Mouse (Mus musculus) embryonic fibroblast, embryonic 13.5 days (primary cell): ENCODE data around the gene Sphk1.

Experiments used
- CTCF ChIP-seq: IDR thresholded peaks from 2 replicates; pipeline ENCODE4 v1.5.1; 2011; ENCODE audit warnings: mild to moderate bottlenecking, control low read depth, low read length, moderate library complexity, borderline replicate concordance; ENCODE audit not compliant: insufficient read depth
- POLR2A ChIP-seq: IDR thresholded peaks from 2 replicates; pipeline ENCODE4 v1.6.1; 2011; ENCODE audit warnings: low read depth, mild to moderate bottlenecking, control low read depth, low read length, moderate library complexity

- TF ChIP-seq CTCF (no peak), POLR2A (no peak)
Observed at GRCm38 (mm10) chr11:116567531-116567930, 36.8 kb downstream of the Sphk1 start.
